Mouse (Mus musculus): ENCODE data around the gene Stag3. TPM values are rescaled to one million over a fixed set of nuclear protein-coding genes. Genes with fewer than 3 reads are reported as not detected.

Stag3 gene
- total RNA-seq (2023): not detected

GRCm38 (mm10) chr5:138279585-138280424, at the start of gene Stag3, which contains the start of the genes Gm43720 and Gpc2:
Gene Stag3 (plus strand): TSS chr5:138280240.
Gene Gm43720 (minus strand): TSS chr5:138279958.
Gene Gpc2 (minus strand): TSS chr5:138280005.

GRCm38 (mm10) chr5:138255353-138256093, 24.5 kb upstream of the Stag3 start, which contains the start of gene Lamtor4:
Gene Lamtor4 (plus strand): TSS chr5:138255482.

GRCm38 (mm10) chr5:138263260-138264206, 16.5 kb upstream of the Stag3 start, which contains the start of gene BC037034:
Gene BC037034 (minus strand): TSS chr5:138264033.

GRCm38 (mm10) chr5:138272409-138272923, 7.6 kb upstream of the Stag3 start, which contains the start of gene Gal3st4:
Gene Gal3st4 (minus strand): TSS chr5:138272840.

GRCm38 (mm10) chr5:138341661-138342060, 61.6 kb downstream of the Stag3 start, which contains the start of gene Pvrig:
Gene Pvrig (plus strand): TSS chr5:138341961.

Other genes starting within 250 kb of the Stag3 start
- not detected for gene Smok3c, start 227.0 kb upstream of the Stag3 start, total RNA-seq (2023)
- gene Zkscan1, start 195.2 kb upstream of the Stag3 start, total RNA-seq (2023): 25.9 TPM
- gene Zscan21, start 163.3 kb upstream of the Stag3 start, total RNA-seq (2023): 13.7 TPM
- gene Zfp113, start 124.5 kb upstream of the Stag3 start, total RNA-seq (2023): 13.7 TPM
- gene Cops6, start 119.2 kb upstream of the Stag3 start, total RNA-seq (2023): 48.1 TPM
- gene Ap4m1, start 108.2 kb upstream of the Stag3 start, total RNA-seq (2023): 22.8 TPM
- gene Mcm7, start 107.8 kb upstream of the Stag3 start, total RNA-seq (2023): 76.6 TPM
- 26.7 TPM for gene Taf6, start 92.8 kb upstream of the Stag3 start, total RNA-seq (2023)
- 16.6 TPM for gene Cnpy4, start 92.8 kb upstream of the Stag3 start, total RNA-seq (2023)
- 1.3 TPM for gene Mblac1, start 85.9 kb upstream of the Stag3 start, total RNA-seq (2023)
- gene Nxpe5, start 54.3 kb upstream of the Stag3 start, total RNA-seq (2023): not detected
- 32.0 TPM for gene Lamtor4, start 24.8 kb upstream of the Stag3 start, total RNA-seq (2023)
- gene BC037034, start 16.2 kb upstream of the Stag3 start, total RNA-seq (2023): 50.8 TPM
- gene Gal3st4, start 7.4 kb upstream of the Stag3 start, total RNA-seq (2023): not detected
- gene Gm43720, start 282 bp upstream of the Stag3 start, total RNA-seq (2023): not detected
- gene Gpc2, start 235 bp upstream of the Stag3 start, total RNA-seq (2023): 2.7 TPM
- gene Pvrig, start 61.7 kb downstream of the Stag3 start, total RNA-seq (2023): 1.7 TPM
- 16.3 TPM for gene Zfp157, start 161.2 kb downstream of the Stag3 start, total RNA-seq (2023)

All from CD4-positive naive resting alpha-beta T cell, adult 57 days (primary cell).